Mouse (Mus musculus): ENCODE measurements at regions not wholly inside any gene's neighbourhood (a gene's known extent, or its start where the extent isn't known, plus 50 kb on each side); places are given as distances from the start of the nearest gene placed in this dataset.

GRCm38 (mm10) chr3:52603244-52603704 lies 335.1 kb downstream of the Foxo1 start:
- TF ChIP-seq CTCF (IDR thresholded peaks at IDR 0.05; ENCODE audit: low read depth) (no peak), EP300 (IDR thresholded peaks at IDR 0.05; ENCODE audit: low read depth) (no peak)

Measured in liver, postnatal 0 days (tissue).